ENCODE assay signal across 14 mouse cellular contexts in the genomic region with DNA sequence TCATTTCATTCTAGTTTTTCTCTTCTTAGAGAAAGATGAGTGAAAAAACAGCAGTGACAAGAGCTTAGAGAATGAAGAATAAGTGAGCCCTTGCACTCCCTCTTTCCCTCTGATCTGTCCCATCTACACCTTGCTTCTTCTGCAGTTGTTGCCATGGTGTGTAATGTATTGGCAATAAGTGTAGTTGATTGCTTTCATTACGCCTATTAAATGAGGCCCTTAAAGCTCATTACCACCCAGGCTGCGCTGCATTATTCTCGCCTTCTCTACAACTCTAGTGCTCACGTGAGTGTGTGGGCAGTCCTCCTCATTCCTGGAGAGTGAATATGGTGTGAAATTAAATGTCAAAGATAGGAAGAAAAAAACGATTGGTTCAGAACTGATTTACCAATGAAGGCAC.
"Had no signal": no experiment of that assay in that cellular context is flagged by ENCODE, and none has a peak within 500 bp of the region (broad histone marks: within the 10 kb centered on the region; RNA-seq: fewer than 3 reads in every experiment).

No protein-coding gene starts in this region.

- H3K27ac ChIP-seq: kidney, postnatal 0 days; layer of hippocampus, adult 2 months; limb, embryonic 15.5 days; liver, embryonic 12.5 days; macrophage; stomach, postnatal 0 days had no signal

- H3K4me2 ChIP-seq: limb, embryonic 15.5 days; liver, embryonic 12.5 days; lung, embryonic 14.5 days; midbrain, embryonic 11.5 days had no signal

- H3K27me3 ChIP-seq: limb, embryonic 15.5 days; liver, embryonic 12.5 days had no signal

- H3K36me3 ChIP-seq: limb, embryonic 15.5 days; liver, embryonic 12.5 days had no signal

- DNase-seq: kidney, adult 11 months; kidney, adult 9 months; kidney, postnatal 4 days; lung, embryonic 14.5 days; lung, postnatal 10 days; thymus, postnatal 14 days had no signal

- H3K4me1 ChIP-seq: limb, embryonic 15.5 days; liver, embryonic 12.5 days had no signal

- H3K9me3 ChIP-seq: limb, embryonic 15.5 days; liver, embryonic 12.5 days had no signal

- H3K9ac ChIP-seq: limb, embryonic 15.5 days; liver, embryonic 12.5 days; lung, embryonic 14.5 days had no signal

- ATAC-seq: liver, embryonic 12.5 days; midbrain, embryonic 16.5 days had no signal

- H3K4me3 ChIP-seq: layer of hippocampus, adult 2 months; limb, embryonic 15.5 days; liver, embryonic 12.5 days had no signal
